Mouse (Mus musculus): ENCODE measurements around the gene Maco1. TPM values are rescaled to one million over a fixed set of nuclear protein-coding genes. Genes with fewer than 3 reads are reported as not detected.

The Maco1 gene
- polyA plus RNA-seq, 2 experiments, result 29.5 to 40.4 TPM

DNA sequence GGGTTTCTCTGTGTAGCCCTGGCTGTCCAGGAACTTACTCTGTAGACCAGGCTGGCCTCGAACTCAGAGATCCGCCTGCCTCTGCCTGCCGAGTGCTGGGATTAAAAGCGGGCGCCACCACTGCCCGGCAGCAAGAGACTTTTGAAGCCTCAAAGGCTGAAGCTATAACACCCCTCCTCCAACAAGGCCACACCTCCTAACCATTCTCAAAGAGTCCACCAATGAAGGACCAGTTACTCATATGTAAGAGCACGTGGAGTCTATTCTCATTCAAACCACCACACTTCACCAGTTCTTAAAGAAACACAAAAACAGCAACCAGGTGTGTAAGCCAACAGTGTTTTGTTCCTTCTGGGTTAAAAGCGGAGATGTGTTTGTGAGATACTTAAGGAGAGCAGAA is 14.5 kb upstream of the Maco1 start:
- no peak for TF ChIP-seq POLR2A (IDR thresholded peaks at IDR 0.05; ENCODE audit: borderline replicate concordance, extremely low read depth, insufficient read depth, insufficient read length)
- DNase-seq (ENCODE audit: low spot score) (no peak), ATAC-seq (ENCODE audit: low FRiP score, low read depth) (no peak)
- H3K36me3 ChIP-seq (ENCODE audit: control insufficient read depth, insufficient read depth, low read length), result no peaks in the 10 kb centered on the region
- H3K27me3 ChIP-seq (ENCODE audit: control insufficient read depth, insufficient read depth, low read length), result peaks cover 17% of the 10 kb centered on the region; the same call in 1 of the 2 replicates
- H3K9me3 ChIP-seq (ENCODE audit: control insufficient read depth, low read length), result no peaks in the 10 kb centered on the region
- no peak overlapping the region for H3K27ac ChIP-seq (replicated peaks; ENCODE audit: low read depth, low read length)
- no peak overlapping the region for H3K9ac ChIP-seq (ENCODE audit: low read depth, low read length, severe bottlenecking)
- no peak overlapping the region for H3K4me2 ChIP-seq (replicated peaks; ENCODE audit: low read depth, low read length, severe bottlenecking)
- WGBS, result 87% methylated on average over 8 of the region's 8 CpGs
- H3K4me3 ChIP-seq (replicated peaks; ENCODE audit: low read length), result no peak overlapping the region
- no peaks in the 10 kb centered on the region for H3K4me1 ChIP-seq (ENCODE audit: control insufficient read depth, insufficient read depth, low read length)

DNA sequence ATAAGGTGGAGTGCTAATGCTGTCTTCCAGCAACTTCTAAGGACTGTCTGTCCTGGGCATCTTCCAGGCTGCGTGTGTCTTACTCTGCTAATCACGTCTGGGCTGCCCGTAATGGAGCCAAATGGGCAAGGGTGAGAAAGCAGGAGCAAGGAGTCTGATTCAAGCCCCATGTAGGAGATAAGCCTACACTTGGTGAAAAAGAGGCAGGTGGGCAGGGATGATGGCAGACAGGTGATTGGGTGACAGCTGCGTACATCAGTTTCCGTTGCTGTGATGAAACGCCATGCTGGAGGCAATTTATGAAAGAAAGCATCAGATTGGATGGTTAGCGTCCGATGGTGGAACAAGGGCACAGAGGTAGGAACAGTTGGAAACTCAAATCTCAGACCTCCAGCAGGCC is 14.1 kb upstream of the Maco1 start:
- no peak for TF ChIP-seq POLR2A (IDR thresholded peaks at IDR 0.05; ENCODE audit: borderline replicate concordance, extremely low read depth, insufficient read depth, insufficient read length)
- Histone ChIP-seq H3K9ac (ENCODE audit: low read depth, low read length, severe bottlenecking) (no peak overlapping the region), H3K27ac (replicated peaks; ENCODE audit: low read depth, low read length) (no peak overlapping the region), H3K4me2 (replicated peaks; ENCODE audit: low read depth, low read length, severe bottlenecking) (no peak overlapping the region), H3K9me3 (ENCODE audit: control insufficient read depth, low read length) (no peaks in the 10 kb centered on the region), H3K36me3 (ENCODE audit: control insufficient read depth, insufficient read depth, low read length) (no peaks in the 10 kb centered on the region), H3K27me3 (ENCODE audit: control insufficient read depth, insufficient read depth, low read length) (peaks cover 17% of the 10 kb centered on the region; the same call in 1 of the 2 replicates), H3K4me1 (ENCODE audit: control insufficient read depth, insufficient read depth, low read length) (no peaks in the 10 kb centered on the region), H3K4me3 (replicated peaks; ENCODE audit: low read length) (no peak overlapping the region)
- no peak for DNase-seq (ENCODE audit: low spot score)
- no peak for ATAC-seq (ENCODE audit: low FRiP score, low read depth)
- WGBS, result 89% methylated on average over 8 of the region's 8 CpGs

DNA sequence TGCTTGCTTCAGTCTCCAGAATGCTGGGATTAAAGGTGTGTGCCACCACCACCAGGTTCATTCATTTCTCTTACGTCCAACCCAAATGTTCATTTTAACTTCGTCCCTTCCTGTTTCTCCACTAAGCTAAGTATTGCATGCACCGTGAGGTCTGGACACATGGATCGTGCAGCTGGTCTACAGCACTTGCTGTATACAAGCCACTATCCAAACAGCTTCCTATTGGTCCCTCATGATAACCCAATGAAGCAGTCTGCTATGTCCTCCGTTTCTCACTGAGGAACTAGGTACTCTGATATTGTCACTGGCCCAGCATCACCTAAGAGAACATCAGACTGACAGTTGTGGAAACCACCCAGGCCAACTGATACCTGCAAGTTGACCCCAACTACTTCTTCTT is 12.6 kb upstream of the Maco1 start:
- DNase-seq (ENCODE audit: low spot score), result no peak
- no peaks in the 10 kb centered on the region for H3K36me3 ChIP-seq (ENCODE audit: control insufficient read depth, insufficient read depth, low read length)
- H3K9ac ChIP-seq (ENCODE audit: low read depth, low read length, severe bottlenecking), result no peak overlapping the region
- no peak for TF ChIP-seq POLR2A (IDR thresholded peaks at IDR 0.05; ENCODE audit: borderline replicate concordance, extremely low read depth, insufficient read depth, insufficient read length)
- ATAC-seq (ENCODE audit: low FRiP score, low read depth), result no peak
- H3K4me1 ChIP-seq (ENCODE audit: control insufficient read depth, insufficient read depth, low read length), result no peaks in the 10 kb centered on the region
- 90% methylated on average over 5 of the region's 5 CpGs for WGBS
- H3K9me3 ChIP-seq (ENCODE audit: control insufficient read depth, low read length), result no peaks in the 10 kb centered on the region
- peaks cover 17% of the 10 kb centered on the region; the same call in 1 of the 2 replicates for H3K27me3 ChIP-seq (ENCODE audit: control insufficient read depth, insufficient read depth, low read length)
- H3K4me3 ChIP-seq (replicated peaks; ENCODE audit: low read length), result no peak overlapping the region
- H3K4me2 ChIP-seq (replicated peaks; ENCODE audit: low read depth, low read length, severe bottlenecking), result no peak overlapping the region
- no peak overlapping the region for H3K27ac ChIP-seq (replicated peaks; ENCODE audit: low read depth, low read length)

DNA sequence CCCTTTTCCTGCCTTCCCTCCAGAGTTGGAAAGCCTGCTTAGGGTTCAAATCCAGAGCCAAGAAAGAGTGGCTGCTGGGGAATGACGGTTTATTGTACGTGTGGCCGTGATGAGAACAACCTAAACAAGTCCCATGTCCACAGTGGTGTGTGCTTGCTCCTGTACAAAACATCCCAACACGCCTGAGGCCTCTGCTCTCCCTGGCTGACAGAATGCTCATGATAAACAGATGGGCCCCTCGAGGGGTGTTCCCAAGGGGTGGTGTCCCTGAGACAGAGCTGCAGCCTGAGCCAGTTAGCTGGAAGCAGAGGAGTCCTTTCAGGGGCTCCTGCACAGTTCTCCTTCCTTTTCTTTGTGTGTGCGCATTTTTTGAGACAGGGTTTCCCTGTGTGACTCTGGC is 12.2 kb upstream of the Maco1 start:
- Histone ChIP-seq H3K9me3 (ENCODE audit: control insufficient read depth, low read length) (no peaks in the 10 kb centered on the region), H3K36me3 (ENCODE audit: control insufficient read depth, insufficient read depth, low read length) (no peaks in the 10 kb centered on the region), H3K4me2 (replicated peaks; ENCODE audit: low read depth, low read length, severe bottlenecking) (no peak overlapping the region), H3K9ac (ENCODE audit: low read depth, low read length, severe bottlenecking) (no peak overlapping the region), H3K4me1 (ENCODE audit: control insufficient read depth, insufficient read depth, low read length) (no peaks in the 10 kb centered on the region), H3K27ac (replicated peaks; ENCODE audit: low read depth, low read length) (no peak overlapping the region), H3K27me3 (ENCODE audit: control insufficient read depth, insufficient read depth, low read length) (peaks cover 17% of the 10 kb centered on the region; the same call in 1 of the 2 replicates), H3K4me3 (replicated peaks; ENCODE audit: low read length) (no peak overlapping the region)
- no peak for TF ChIP-seq POLR2A (IDR thresholded peaks at IDR 0.05; ENCODE audit: borderline replicate concordance, extremely low read depth, insufficient read depth, insufficient read length)
- WGBS, result 66% methylated on average over 6 of the region's 6 CpGs
- ATAC-seq (ENCODE audit: low FRiP score, low read depth) (no peak), DNase-seq (ENCODE audit: low spot score) (no peak)

DNA sequence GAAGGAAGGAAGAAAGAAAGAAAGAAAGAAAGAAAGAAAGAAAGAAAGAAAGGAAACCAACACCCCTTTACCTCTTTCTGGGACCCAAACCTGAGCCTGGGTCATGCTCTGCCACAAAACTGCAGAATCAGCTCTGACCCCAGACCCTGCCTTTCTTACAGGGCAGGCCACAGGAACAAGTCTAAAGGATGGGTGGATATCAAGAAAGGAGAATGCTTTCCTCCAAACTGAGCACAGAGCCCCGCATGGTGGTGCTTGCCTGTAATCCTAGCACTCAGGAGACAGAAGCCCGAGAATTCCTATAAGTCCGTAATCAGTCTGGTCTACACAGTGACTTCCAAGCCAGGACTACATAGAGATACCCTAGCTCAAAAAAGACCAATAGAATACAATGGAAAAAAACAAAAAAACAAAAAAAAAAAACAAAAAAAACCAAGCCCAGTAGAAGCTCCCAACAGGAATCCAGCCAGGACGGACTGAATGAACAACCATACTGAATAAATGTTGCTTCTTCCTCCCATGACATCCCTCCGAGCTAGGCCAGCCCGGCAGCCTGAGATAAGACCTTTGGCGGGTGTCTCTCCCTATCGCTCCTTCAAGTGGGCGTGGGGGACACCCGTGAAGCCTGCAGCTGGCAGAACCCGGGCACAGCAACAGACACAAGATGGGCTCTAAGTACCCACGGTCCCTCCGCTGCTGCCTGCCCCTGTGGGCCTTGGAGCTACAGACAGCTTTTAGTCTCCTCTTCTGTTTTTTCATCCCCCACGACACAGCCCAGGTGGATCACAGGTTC is 11.0 kb upstream of the Maco1 start, which contains the start of gene Rhd:
TSS of gene Rhd (plus strand) at position 600 of the 793 bp plus-strand sequence.
- Histone ChIP-seq H3K9me3 (ENCODE audit: control insufficient read depth, low read length) (no peaks in the 10 kb centered on the region), H3K36me3 (ENCODE audit: control insufficient read depth, insufficient read depth, low read length) (no peaks in the 10 kb centered on the region), H3K27me3 (ENCODE audit: control insufficient read depth, insufficient read depth, low read length) (0 out of 2 replicates have a peak, but pooled peaks cover 11% of the 10 kb centered on the region), H3K4me3 (replicated peaks; ENCODE audit: low read length) (no peak within 1 kb of the TSS), H3K4me1 (ENCODE audit: control insufficient read depth, insufficient read depth, low read length) (no peaks in the 10 kb centered on the region), H3K9ac (ENCODE audit: low read depth, low read length, severe bottlenecking) (no peak within 1 kb of the TSS), H3K27ac (replicated peaks; ENCODE audit: low read depth, low read length) (no peak within 1 kb of the TSS), H3K4me2 (replicated peaks; ENCODE audit: low read depth, low read length, severe bottlenecking) (no peak within 1 kb of the TSS)
- ATAC-seq (ENCODE audit: low FRiP score, low read depth) (no peak), DNase-seq (ENCODE audit: low spot score) (no peak)
- no peak for TF ChIP-seq POLR2A (IDR thresholded peaks at IDR 0.05; ENCODE audit: borderline replicate concordance, extremely low read depth, insufficient read depth, insufficient read length)
- 75% methylated on average over 14 of the region's 14 CpGs for whole genome bisulfite sequencing

All from limb, embryonic 14.5 days (tissue).